Mouse (Mus musculus) limb, embryonic 12.5 days (tissue): Measurements from ENCODE around the gene Mt3. TPM values are rescaled to one million over a fixed set of nuclear protein-coding genes. Genes with fewer than 3 reads are reported as not detected.

Experiments used
- ATAC-seq: fragments of 200-750 bp; cut with Nextera tagmentation; 2 replicates; pipeline ENCODE4 v1.8.0; 2017; ENCODE audit warnings: low read depth, moderate TSS enrichment; ENCODE audit not compliant: insufficient number of reproducible peaks, insufficient read depth, low FRiP score, low TSS enrichment
- H3K27ac ChIP-seq: fragments of 300-500 bp; sonication (generic); 2 replicates; pipeline ENCODE4 v1.5.1; 2016; ENCODE audit warnings: mild to moderate bottlenecking, moderate library complexity
- H3K27me3 ChIP-seq: fragments of 300-500 bp; sonication (generic); 2 replicates; pipeline ENCODE4 v1.6.1; 2016; ENCODE audit warnings: mild to moderate bottlenecking, moderate library complexity
- H3K36me3 ChIP-seq: fragments of 300-500 bp; sonication (generic); 2 replicates; pipeline ENCODE4 v1.6.1; 2016; ENCODE audit warnings: mild to moderate bottlenecking, moderate library complexity
- H3K4me1 ChIP-seq: fragments of 300-500 bp; sonication (generic); replicated peaks from 2 replicates; pipeline ENCODE4 v1.6.1; 2016
- H3K4me2 ChIP-seq: fragments of 300-500 bp; sonication (generic); 2 replicates; pipeline ENCODE4 v1.6.1; 2016; ENCODE audit warnings: mild to moderate bottlenecking, moderate library complexity
- H3K4me3 ChIP-seq: fragments of 300-500 bp; sonication (generic); replicated peaks from 2 replicates; pipeline ENCODE4 v1.5.1; 2016; ENCODE audit warnings: mild to moderate bottlenecking
- H3K9ac ChIP-seq: fragments of 300-500 bp; sonication (generic); replicated peaks from 2 replicates; pipeline ENCODE4 v1.6.1; 2016; ENCODE audit warnings: mild to moderate bottlenecking, moderate library complexity
- H3K9me3 ChIP-seq: fragments of 300-500 bp; sonication (generic); 2 replicates; pipeline ENCODE4 v1.6.1; 2016; ENCODE audit warnings: mild to moderate bottlenecking, moderate library complexity
- whole genome bisulfite sequencing: fragments of 180-500 bp; shearing (Covaris S2); methylation state at CpG from one replicate; pipeline ENCODE4 v1.1.7; 2016; 5-methylcytosine and 5-hydroxymethylcytosine counted together
- polyA plus RNA-seq: library from polyadenylated mRNA; unstranded; fragments of >200 nt; fragmentation: Nextera tagmentation; extraction: Ambion mirVana; gene quantifications from 2 replicates; pipeline ENCODE4 v1.2.1, GENCODE M21; 2016

Gene Mt3
- polyA plus RNA-seq, 1 experiment from 2014 or later = 0.43 TPM

DNA sequence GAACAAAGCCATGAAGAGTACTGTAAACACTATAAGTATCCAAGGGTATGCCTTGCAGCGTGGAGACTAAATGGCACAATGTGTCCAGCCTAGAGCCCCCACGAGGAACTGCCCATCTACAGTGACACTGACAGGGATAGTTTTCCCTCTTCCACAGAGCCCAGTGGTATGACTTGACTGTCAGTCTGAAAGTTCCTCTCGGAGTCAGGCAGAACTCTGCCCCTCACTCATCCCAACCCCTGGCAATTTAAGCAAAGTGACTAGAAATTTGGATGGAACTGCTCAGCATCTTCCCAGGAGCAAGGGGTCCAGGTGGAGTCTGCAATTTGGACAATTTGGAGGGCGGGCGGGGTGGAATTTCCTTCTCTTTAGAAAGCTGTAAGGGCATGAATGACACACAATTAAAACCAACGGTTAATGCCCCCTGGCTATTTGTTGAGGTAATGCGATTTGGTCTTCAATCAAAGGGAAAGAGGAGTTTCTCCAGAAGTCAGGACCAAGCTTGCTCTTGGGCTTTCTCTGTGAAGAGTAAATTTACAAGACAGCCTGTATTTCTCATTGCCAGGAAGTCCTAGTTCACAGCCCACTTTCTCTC is 22.3 kb downstream of the Mt3 start:
- Histone ChIP-seq H3K27me3 (peaks cover 99% of the 10 kb centered on the region), H3K36me3 (no peaks in the 10 kb centered on the region), H3K27ac (no peak overlapping the region), H3K9me3 (no peaks in the 10 kb centered on the region), H3K4me2 (no peak overlapping the region), H3K4me3 (no peak overlapping the region), H3K9ac (no peak overlapping the region), H3K4me1 (peaks cover 34% of the 10 kb centered on the region)
- no peak for ATAC-seq
- WGBS = 32% methylated on average over 7 of the region's 7 CpGs

GRCm38 (mm10) chr8:94177716-94178390 is 25.4 kb downstream of the Mt3 start:
- no peaks in the 10 kb centered on the region for H3K9me3 ChIP-seq
- peaks cover 27% of the 10 kb centered on the region for H3K4me1 ChIP-seq
- H3K9ac ChIP-seq = no peak overlapping the region
- ATAC-seq = no peak
- H3K27me3 ChIP-seq = peaks cover 97% of the 10 kb centered on the region
- H3K4me3 ChIP-seq = no peak overlapping the region
- H3K36me3 ChIP-seq = no peaks in the 10 kb centered on the region
- H3K4me2 ChIP-seq = no peak overlapping the region
- H3K27ac ChIP-seq = no peak overlapping the region
- 65% methylated on average over 7 of the region's 7 CpGs for WGBS

DNA sequence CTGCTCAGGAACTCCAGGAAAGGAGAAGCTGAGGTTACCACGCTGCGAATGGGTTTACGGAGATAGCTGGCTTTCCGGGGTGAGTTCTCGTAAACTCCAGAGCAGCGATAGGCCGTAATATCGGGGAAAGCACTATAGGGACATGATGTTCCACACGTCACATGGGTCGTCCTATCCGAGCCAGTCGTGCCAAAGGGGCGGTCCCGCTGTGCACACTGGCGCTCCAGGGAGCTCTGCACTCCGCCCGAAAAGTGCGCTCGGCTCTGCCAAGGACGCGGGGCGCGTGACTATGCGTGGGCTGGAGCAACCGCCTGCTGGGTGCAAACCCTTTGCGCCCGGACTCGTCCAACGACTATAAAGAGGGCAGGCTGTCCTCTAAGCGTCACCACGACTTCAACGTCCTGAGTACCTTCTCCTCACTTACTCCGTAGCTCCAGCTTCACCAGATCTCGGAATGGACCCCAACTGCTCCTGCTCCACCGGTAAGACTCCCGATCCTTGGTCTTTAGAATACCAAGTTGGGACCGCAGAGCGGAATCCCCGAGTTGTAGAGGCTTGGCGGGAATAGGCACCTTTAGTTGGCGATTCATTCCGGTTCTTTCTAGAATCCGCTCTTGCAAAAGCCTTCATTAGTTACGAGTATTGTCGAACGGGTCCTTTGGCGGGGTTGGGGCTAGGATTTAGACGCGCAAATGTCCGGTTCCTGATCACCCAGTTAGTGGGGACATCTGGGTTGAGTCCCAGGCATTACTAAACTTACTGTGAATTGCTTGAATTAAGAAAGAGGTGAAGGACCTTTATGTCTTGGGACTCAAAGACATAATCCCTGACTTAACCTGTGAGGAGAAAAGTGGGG is 26.7 kb downstream of the Mt3 start, which contains the start of gene Mt1:
Gene Mt1, plus strand, starts transcription at position 226 of the 856 bp plus-strand sequence.
- H3K9ac ChIP-seq = no peak within 1 kb of the TSS; the same call in 1 of the 2 replicates
- H3K27ac ChIP-seq = no peak within 1 kb of the TSS

DNA sequence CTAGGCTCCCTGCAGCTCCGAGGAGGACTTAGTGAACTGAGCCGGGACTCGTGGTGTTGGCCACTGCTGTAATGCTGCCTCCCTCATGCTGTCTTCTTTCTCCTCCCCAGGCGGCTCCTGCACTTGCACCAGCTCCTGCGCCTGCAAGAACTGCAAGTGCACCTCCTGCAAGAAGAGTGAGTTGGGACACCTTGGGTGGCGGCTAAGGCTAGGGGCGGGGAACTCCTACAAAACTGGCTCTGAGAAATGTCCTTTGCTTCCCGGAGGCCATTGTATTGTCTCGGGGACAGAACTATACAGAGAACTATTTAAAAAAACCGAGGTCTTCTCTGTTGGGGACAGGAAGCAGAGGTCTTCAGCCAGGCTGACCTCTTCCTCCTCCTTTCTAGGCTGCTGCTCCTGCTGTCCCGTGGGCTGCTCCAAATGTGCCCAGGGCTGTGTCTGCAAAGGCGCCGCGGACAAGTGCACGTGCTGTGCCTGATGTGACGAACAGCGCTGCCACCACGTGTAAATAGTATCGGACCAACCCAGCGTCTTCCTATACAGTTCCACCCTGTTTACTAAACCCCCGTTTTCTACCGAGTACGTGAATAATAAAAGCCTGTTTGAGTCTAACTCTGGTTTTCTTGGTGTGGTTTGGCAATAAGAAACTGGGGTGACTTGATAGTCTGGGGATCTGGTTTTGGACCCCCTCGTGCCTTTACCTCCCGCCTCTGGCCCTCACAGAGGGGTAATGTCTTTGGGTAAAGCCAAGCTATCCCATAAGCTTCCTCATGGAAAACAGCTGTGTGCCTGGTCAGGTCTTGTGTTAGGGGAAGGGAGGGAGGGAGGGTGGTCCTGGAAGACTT is 27.5 kb downstream of the Mt3 start:
- peak overlapping the region; percentile 41 for H3K4me3 ChIP-seq
- no peak overlapping the region; the same call in 1 of the 2 replicates for H3K9ac ChIP-seq
- H3K27me3 ChIP-seq = peaks cover 97% of the 10 kb centered on the region
- no peaks in the 10 kb centered on the region for H3K9me3 ChIP-seq
- H3K4me2 ChIP-seq = peak overlapping the region; percentile 69
- ATAC-seq = no peak
- no peaks in the 10 kb centered on the region for H3K36me3 ChIP-seq
- 4% methylated on average over 25 of the region's 25 CpGs for WGBS
- no peak overlapping the region for H3K27ac ChIP-seq
- peaks cover 36% of the 10 kb centered on the region for H3K4me1 ChIP-seq

More for the DNA sequence above, 26.7 kb downstream of the Mt3 start, which contains the start of gene Mt1:
- peak within 1 kb of the TSS; percentile 69 for H3K4me2 ChIP-seq
- peaks cover 31% of the 10 kb centered on the region for H3K4me1 ChIP-seq
- H3K27me3 ChIP-seq = peaks cover 97% of the 10 kb centered on the region
- under 1% methylated on average over 50 of the region's 50 CpGs for WGBS
- no peaks in the 10 kb centered on the region for H3K36me3 ChIP-seq
- H3K4me3 ChIP-seq = peak within 1 kb of the TSS; percentile 41
- no peaks in the 10 kb centered on the region for H3K9me3 ChIP-seq
- no peak for ATAC-seq

GRCm38 (mm10) chr8:94180561-94180908 is 28.1 kb downstream of the Mt3 start:
- Histone ChIP-seq H3K27me3 (peaks cover 96% of the 10 kb centered on the region), H3K9me3 (no peaks in the 10 kb centered on the region), H3K9ac (no peak overlapping the region), H3K4me3 (no peak overlapping the region), H3K27ac (no peak overlapping the region), H3K4me1 (peaks cover 36% of the 10 kb centered on the region), H3K36me3 (no peaks in the 10 kb centered on the region), H3K4me2 (0 out of 2 replicates have a peak overlapping the region, but pooled peaks have one; percentile 69)
- no peak for ATAC-seq
- 73% methylated on average over 1 of the region's 1 CpGs for WGBS

- ATAC-seq = no peak
- Histone ChIP-seq H3K36me3 (no peaks in the 10 kb centered on the region), H3K9me3 (no peaks in the 10 kb centered on the region), H3K4me1 (peaks cover 47% of the 10 kb centered on the region), H3K4me3 (no peak overlapping the region), H3K27me3 (peaks cover 96% of the 10 kb centered on the region), H3K4me2 (peak overlapping the region; percentile 48), H3K9ac (no peak overlapping the region), H3K27ac (no peak overlapping the region)
- WGBS = 63% methylated on average over 13 of the region's 13 CpGs
Observed at GRCm38 (mm10) chr8:94182055-94182929, 29.9 kb downstream of the Mt3 start.

- Histone ChIP-seq H3K27me3 (peaks cover 97% of the 10 kb centered on the region), H3K9ac (no peak overlapping the region), H3K36me3 (no peaks in the 10 kb centered on the region), H3K27ac (no peak overlapping the region), H3K9me3 (no peaks in the 10 kb centered on the region), H3K4me2 (peak overlapping the region; percentile 48), H3K4me1 (peaks cover 53% of the 10 kb centered on the region), H3K4me3 (peak overlapping the region; percentile 18)
- ATAC-seq = peak; percentile 34
- WGBS = under 1% methylated on average over 16 of the region's 16 CpGs
Observed at GRCm38 (mm10) chr8:94183117-94183516, 30.7 kb downstream of the Mt3 start.

- H3K4me2 ChIP-seq = peak overlapping the region; percentile 48; the same call in 1 of the 2 replicates
- ATAC-seq = no peak
- WGBS = 13% methylated on average over 12 of the region's 12 CpGs
- no peaks in the 10 kb centered on the region for H3K36me3 ChIP-seq
- H3K27me3 ChIP-seq = peaks cover 93% of the 10 kb centered on the region
- no peak overlapping the region for H3K27ac ChIP-seq
- no peak overlapping the region for H3K9ac ChIP-seq
- no peak overlapping the region for H3K4me3 ChIP-seq
- no peaks in the 10 kb centered on the region for H3K9me3 ChIP-seq
- peaks cover 45% of the 10 kb centered on the region for H3K4me1 ChIP-seq
Observed at GRCm38 (mm10) chr8:94184357-94184843, 32.0 kb downstream of the Mt3 start.

DNA sequence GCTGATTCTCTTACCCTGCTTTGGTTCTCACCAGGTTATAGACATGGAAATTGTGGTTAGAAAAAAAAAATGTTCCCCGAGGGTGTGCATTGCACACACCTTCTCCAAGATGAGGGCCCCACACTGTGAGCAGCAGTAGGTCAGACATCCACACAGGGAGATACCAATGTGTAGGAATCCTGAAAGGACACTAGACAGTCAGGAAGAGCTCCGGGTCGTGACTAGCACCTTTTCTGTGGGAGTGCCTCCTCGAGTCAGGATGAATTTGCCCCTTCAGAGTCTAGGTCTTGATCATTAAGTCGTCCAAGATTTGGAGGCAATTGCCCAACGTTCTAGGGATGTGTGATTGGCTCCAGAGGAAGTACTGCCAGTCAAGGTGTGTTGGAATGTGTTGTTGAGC is 33.4 kb downstream of the Mt3 start:
- H3K4me1 ChIP-seq = peaks cover 39% of the 10 kb centered on the region
- ATAC-seq = no peak

DNA sequence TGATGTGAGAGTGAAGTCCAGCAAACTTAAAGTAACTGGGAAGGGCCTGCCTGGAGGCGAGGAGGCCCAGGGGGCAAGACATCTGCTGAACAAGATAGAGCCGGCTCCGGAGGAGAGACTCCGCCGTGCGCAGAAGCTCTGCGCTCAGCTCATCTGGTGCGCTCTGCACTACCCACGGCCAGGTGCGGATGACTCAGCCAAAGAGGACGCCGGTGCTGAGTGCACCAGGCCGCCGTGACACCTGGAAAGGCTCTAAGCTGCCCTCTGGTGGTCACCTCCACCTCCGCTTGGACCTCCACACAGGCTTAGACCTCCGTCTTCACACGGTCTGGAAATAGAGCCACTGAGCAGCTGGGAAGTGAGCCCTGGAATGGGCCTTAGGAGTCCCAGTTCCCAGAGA is 34.1 kb downstream of the Mt3 start:
- peaks cover 45% of the 10 kb centered on the region for H3K4me1 ChIP-seq
- H3K9ac ChIP-seq = no peak overlapping the region
- H3K27me3 ChIP-seq = peaks cover 82% of the 10 kb centered on the region

More for the DNA sequence above, 33.4 kb downstream of the Mt3 start:
- Histone ChIP-seq H3K27me3 (peaks cover 87% of the 10 kb centered on the region), H3K36me3 (no peaks in the 10 kb centered on the region), H3K4me3 (no peak overlapping the region), H3K9ac (no peak overlapping the region), H3K27ac (no peak overlapping the region), H3K9me3 (no peaks in the 10 kb centered on the region), H3K4me2 (no peak overlapping the region)
- WGBS = 60% methylated on average over 6 of the region's 6 CpGs

More for the DNA sequence above, 34.1 kb downstream of the Mt3 start:
- H3K36me3 ChIP-seq = no peaks in the 10 kb centered on the region
- no peak overlapping the region for H3K27ac ChIP-seq
- no peaks in the 10 kb centered on the region for H3K9me3 ChIP-seq
- H3K4me3 ChIP-seq = 0 out of 2 replicates have a peak overlapping the region, but pooled peaks have one; percentile 20
- 3% methylated on average over 17 of the region's 17 CpGs for WGBS
- ATAC-seq = peak; percentile 76; the same call in 1 of the 2 replicates
- peak overlapping the region; percentile 42 for H3K4me2 ChIP-seq
